Mouse (Mus musculus): ENCODE results near the gene Lrp1. TPM values are rescaled to one million over a fixed set of nuclear protein-coding genes. Genes with fewer than 3 reads are reported as not detected.
"Not testable (repeated sequence)": the region's sequence is repeated elsewhere in the genome, so short reads cannot be mapped to it uniquely, and the experiment has no call there.

The Lrp1 gene
- polyA plus RNA-seq, 1 experiment from 2014 or later = 95.6 TPM

DNA sequence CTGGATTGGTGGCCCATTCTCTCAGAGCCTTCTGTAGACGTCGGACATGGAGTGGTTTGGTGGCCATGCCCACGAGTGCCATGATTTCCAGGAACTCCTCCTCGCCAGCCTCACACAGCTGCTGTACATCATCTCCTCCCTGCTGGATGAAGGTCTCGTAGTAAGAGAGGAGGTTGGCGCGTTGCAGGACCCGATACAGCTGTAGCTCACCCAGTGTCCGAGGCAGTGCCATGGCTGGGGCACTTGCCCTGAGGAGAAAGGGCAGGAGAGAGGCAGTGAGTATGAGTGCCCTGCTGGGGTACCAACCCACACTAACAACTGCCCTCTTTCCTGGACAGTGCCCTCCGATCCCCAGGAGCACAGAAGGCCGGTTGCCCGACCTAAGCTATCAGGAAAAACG lies 43.9 kb upstream of the Lrp1 start:
- H3K4me3 ChIP-seq (replicated peaks; ENCODE audit: low read length) = peak overlapping the region; percentile 58
- H3K27ac ChIP-seq (ENCODE audit: low read length) = peak overlapping the region; percentile 98; the same call in 1 of the 2 replicates
- H3K9me3 ChIP-seq (replicated peaks; ENCODE audit: control insufficient read depth, low read length) = no peaks in the 10 kb centered on the region
- ATAC-seq (ENCODE audit: insufficient read depth, low FRiP score) = no peak
- 53% methylated on average over 13 of the region's 13 CpGs for WGBS
- no peaks in the 10 kb centered on the region for H3K27me3 ChIP-seq (ENCODE audit: control insufficient read depth, insufficient read depth, low read length)
- peaks cover 52% of the 10 kb centered on the region for H3K4me1 ChIP-seq (ENCODE audit: control insufficient read depth, insufficient read depth, low read length)
- peak overlapping the region; percentile 83 for H3K9ac ChIP-seq (ENCODE audit: low read length)
- peak overlapping the region; percentile 64 for H3K4me2 ChIP-seq (ENCODE audit: low read depth, low read length)
- H3K36me3 ChIP-seq (ENCODE audit: control insufficient read depth, insufficient read depth, low read length) = no peaks in the 10 kb centered on the region

GRCm38 (mm10) chr10:127664166-127664565 lies 43.2 kb upstream of the Lrp1 start:
- H3K9me3 ChIP-seq (replicated peaks; ENCODE audit: control insufficient read depth, low read length) = no peaks in the 10 kb centered on the region

GRCm38 (mm10) chr10:127663590-127663989 lies 42.6 kb upstream of the Lrp1 start:
- ATAC-seq (ENCODE audit: insufficient read depth, low FRiP score) = no peak
- Histone ChIP-seq H3K9me3 (replicated peaks; ENCODE audit: control insufficient read depth, low read length) (no peaks in the 10 kb centered on the region), H3K9ac (ENCODE audit: low read length) (peak overlapping the region; percentile 83), H3K4me1 (ENCODE audit: control insufficient read depth, insufficient read depth, low read length) (peaks cover 52% of the 10 kb centered on the region), H3K4me2 (ENCODE audit: low read depth, low read length) (peak overlapping the region; percentile 64), H3K36me3 (ENCODE audit: control insufficient read depth, insufficient read depth, low read length) (no peaks in the 10 kb centered on the region), H3K4me3 (replicated peaks; ENCODE audit: low read length) (no peak overlapping the region), H3K27me3 (ENCODE audit: control insufficient read depth, insufficient read depth, low read length) (no peaks in the 10 kb centered on the region), H3K27ac (ENCODE audit: low read length) (no peak overlapping the region; the same call in 1 of the 2 replicates)
- WGBS = 34% methylated on average over 5 of the region's 5 CpGs

More at GRCm38 (mm10) chr10:127664166-127664565, 43.2 kb upstream of the Lrp1 start:
- no peaks in the 10 kb centered on the region for H3K36me3 ChIP-seq (ENCODE audit: control insufficient read depth, insufficient read depth, low read length)
- H3K27me3 ChIP-seq (ENCODE audit: control insufficient read depth, insufficient read depth, low read length) = no peaks in the 10 kb centered on the region
- peak overlapping the region; percentile 64 for H3K4me2 ChIP-seq (ENCODE audit: low read depth, low read length)
- no peak for ATAC-seq (ENCODE audit: insufficient read depth, low FRiP score)
- H3K4me3 ChIP-seq (replicated peaks; ENCODE audit: low read length) = no peak overlapping the region; the same call in 1 of the 2 replicates
- WGBS = 50% methylated on average over 16 of the region's 16 CpGs
- H3K27ac ChIP-seq (ENCODE audit: low read length) = no peak overlapping the region; the same call in 1 of the 2 replicates
- peak overlapping the region; percentile 83; the same call in 1 of the 2 replicates for H3K9ac ChIP-seq (ENCODE audit: low read length)
- H3K4me1 ChIP-seq (ENCODE audit: control insufficient read depth, insufficient read depth, low read length) = peaks cover 51% of the 10 kb centered on the region

DNA sequence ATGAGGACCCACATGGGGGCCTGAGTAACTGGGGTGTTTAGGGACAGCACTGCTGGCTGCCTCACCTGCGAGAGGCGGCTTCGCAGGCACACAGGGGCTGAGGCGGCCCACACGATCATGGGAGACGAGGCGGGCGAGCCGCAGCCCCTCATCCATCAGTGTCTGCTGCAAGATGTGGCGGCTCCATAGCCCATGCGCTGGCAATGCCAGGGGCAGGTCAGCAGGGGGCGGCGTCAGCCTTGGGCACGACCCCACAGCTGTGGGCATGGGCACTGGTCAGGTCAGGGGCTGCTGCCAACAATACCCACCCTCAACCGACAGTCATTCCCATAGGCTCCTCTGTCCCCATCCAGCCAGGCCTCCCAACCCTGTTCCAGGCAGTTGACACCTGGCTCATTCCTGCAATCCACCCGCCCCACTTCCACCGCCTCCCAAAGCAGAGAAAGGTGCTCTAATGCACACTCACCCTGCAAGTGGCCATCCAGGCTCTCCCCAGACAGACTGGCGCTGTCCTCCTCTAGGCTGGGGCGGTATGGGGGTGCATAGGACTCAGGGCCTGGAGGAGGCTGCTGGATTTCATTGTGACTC lies 41.8 kb upstream of the Lrp1 start:
- H3K27ac ChIP-seq (ENCODE audit: low read length) = peak overlapping the region; percentile 88
- peak overlapping the region; percentile 33 for H3K4me3 ChIP-seq (replicated peaks; ENCODE audit: low read length)
- no peaks in the 10 kb centered on the region for H3K9me3 ChIP-seq (replicated peaks; ENCODE audit: control insufficient read depth, low read length)
- 28% methylated on average over 19 of the region's 19 CpGs for WGBS
- H3K27me3 ChIP-seq (ENCODE audit: control insufficient read depth, insufficient read depth, low read length) = no peaks in the 10 kb centered on the region
- ATAC-seq (ENCODE audit: insufficient read depth, low FRiP score) = no peak
- no peaks in the 10 kb centered on the region for H3K36me3 ChIP-seq (ENCODE audit: control insufficient read depth, insufficient read depth, low read length)
- peaks cover 52% of the 10 kb centered on the region for H3K4me1 ChIP-seq (ENCODE audit: control insufficient read depth, insufficient read depth, low read length)
- H3K9ac ChIP-seq (ENCODE audit: low read length) = peak overlapping the region; percentile 71
- H3K4me2 ChIP-seq (ENCODE audit: low read depth, low read length) = peak overlapping the region; percentile 64

DNA sequence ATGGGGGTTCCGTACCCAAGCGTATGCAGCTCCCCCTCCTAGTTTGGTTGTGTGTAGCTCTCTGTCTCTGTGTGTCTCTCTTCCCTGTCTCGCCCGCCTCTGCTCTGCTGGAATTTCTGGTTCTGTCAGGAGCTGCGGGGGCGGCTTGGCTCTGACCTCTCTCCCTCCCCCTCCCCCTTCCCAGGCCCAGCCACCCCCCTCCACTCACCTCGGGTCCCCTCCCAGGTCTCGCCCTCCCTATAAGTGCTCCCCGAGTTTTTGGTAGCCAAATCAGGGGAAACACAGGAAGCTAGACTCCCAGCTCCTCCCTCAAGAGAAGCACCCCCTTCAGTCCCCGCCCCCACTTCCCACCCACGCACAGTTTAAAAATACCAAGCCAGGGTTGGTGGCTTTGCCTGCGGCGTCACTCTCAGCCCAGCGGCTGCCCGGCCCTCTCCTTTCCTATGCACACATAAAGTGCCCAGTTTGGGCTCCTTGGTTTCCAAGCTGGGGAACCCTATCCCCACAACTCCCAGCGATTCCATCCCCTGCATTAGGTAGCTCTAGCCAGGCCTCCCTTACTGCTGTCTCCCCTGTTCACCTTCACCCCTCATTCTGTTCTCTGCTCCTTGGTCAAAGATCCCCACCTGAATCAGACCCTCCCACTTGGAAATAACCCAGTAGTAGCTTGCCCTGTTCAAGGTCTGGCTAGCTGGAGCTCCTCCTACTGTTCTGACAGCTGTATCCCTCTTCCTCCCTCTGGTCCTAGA lies 41.1 kb upstream of the Lrp1 start:
- H3K9ac ChIP-seq (ENCODE audit: low read length) = peak overlapping the region; percentile 71
- peak; percentile 48 for ATAC-seq (ENCODE audit: insufficient read depth, low FRiP score)
- H3K4me2 ChIP-seq (ENCODE audit: low read depth, low read length) = peak overlapping the region; percentile 64
- peak overlapping the region; percentile 88 for H3K27ac ChIP-seq (ENCODE audit: low read length)
- no peaks in the 10 kb centered on the region for H3K9me3 ChIP-seq (replicated peaks; ENCODE audit: control insufficient read depth, low read length)
- peaks cover 52% of the 10 kb centered on the region for H3K4me1 ChIP-seq (ENCODE audit: control insufficient read depth, insufficient read depth, low read length)
- 5% methylated on average over 16 of the region's 16 CpGs for WGBS
- H3K27me3 ChIP-seq (ENCODE audit: control insufficient read depth, insufficient read depth, low read length) = no peaks in the 10 kb centered on the region
- H3K36me3 ChIP-seq (ENCODE audit: control insufficient read depth, insufficient read depth, low read length) = no peaks in the 10 kb centered on the region
- H3K4me3 ChIP-seq (replicated peaks; ENCODE audit: low read length) = peak overlapping the region; percentile 33

DNA sequence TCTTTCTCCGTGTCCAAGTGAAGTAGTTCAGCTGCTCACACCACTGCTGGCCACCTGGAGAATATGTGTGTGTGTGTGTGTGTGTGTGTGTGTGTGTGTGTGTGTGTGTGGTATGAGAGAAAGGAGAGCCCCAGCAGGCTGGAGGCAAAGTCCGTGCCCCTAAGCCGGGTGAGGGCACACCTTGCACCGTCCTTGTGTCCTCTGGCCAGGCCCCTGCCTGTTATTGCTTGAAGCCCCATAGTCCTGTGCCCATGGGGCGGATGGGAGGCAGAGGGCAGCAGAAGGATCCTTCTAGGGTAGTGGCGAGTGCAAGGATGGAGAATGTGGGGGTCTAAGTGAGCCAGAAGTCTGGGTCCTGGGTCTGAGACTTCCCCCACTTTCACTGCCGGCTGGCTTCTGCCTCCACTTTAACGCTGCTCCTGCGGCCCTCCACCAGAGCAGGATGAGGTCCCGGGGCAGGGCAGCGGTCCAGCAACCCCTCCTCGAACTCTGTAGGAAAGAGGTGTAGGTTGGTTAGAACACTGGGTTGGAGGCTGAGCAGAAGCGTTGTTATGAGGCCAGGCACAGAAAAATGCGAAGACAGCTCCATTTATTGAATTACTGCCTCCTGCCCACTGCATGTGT lies 40.5 kb upstream of the Lrp1 start:
- WGBS = 19% methylated on average over 14 of the region's 14 CpGs
- Histone ChIP-seq H3K4me2 (ENCODE audit: low read depth, low read length) (peak overlapping the region; percentile 64), H3K4me1 (ENCODE audit: control insufficient read depth, insufficient read depth, low read length) (peaks cover 52% of the 10 kb centered on the region), H3K9me3 (replicated peaks; ENCODE audit: control insufficient read depth, low read length) (no peaks in the 10 kb centered on the region), H3K9ac (ENCODE audit: low read length) (peak overlapping the region; percentile 71), H3K27ac (ENCODE audit: low read length) (peak overlapping the region; percentile 88), H3K4me3 (replicated peaks; ENCODE audit: low read length) (peak overlapping the region; percentile 33), H3K36me3 (ENCODE audit: control insufficient read depth, insufficient read depth, low read length) (no peaks in the 10 kb centered on the region), H3K27me3 (ENCODE audit: control insufficient read depth, insufficient read depth, low read length) (no peaks in the 10 kb centered on the region)
- ATAC-seq (ENCODE audit: insufficient read depth, low FRiP score) = no peak

- no peaks in the 10 kb centered on the region for H3K9me3 ChIP-seq (replicated peaks; ENCODE audit: control insufficient read depth, low read length)
- peaks cover 41% of the 10 kb centered on the region for H3K4me1 ChIP-seq (ENCODE audit: control insufficient read depth, insufficient read depth, low read length)
- 60% methylated on average over 1 of the region's 1 CpGs for WGBS
- no peak overlapping the region for H3K9ac ChIP-seq (ENCODE audit: low read length)
- no peaks in the 10 kb centered on the region for H3K27me3 ChIP-seq (ENCODE audit: control insufficient read depth, insufficient read depth, low read length)
- H3K4me2 ChIP-seq (ENCODE audit: low read depth, low read length) = no peak overlapping the region
- H3K27ac ChIP-seq (ENCODE audit: low read length) = no peak overlapping the region
- ATAC-seq (ENCODE audit: insufficient read depth, low FRiP score) = no peak
- H3K36me3 ChIP-seq (ENCODE audit: control insufficient read depth, insufficient read depth, low read length) = peaks cover 13% of the 10 kb centered on the region; the same call in 1 of the 2 replicates
- H3K4me3 ChIP-seq (replicated peaks; ENCODE audit: low read length) = no peak overlapping the region
These were observed 38.6 kb upstream of the Lrp1 start for GRCm38 (mm10) chr10:127659551-127659950.

GRCm38 (mm10) chr10:127658076-127658475 lies 37.1 kb upstream of the Lrp1 start:
- peak overlapping the region; percentile 2; the same call in 1 of the 2 replicates for H3K9ac ChIP-seq (ENCODE audit: low read length)
- H3K9me3 ChIP-seq (replicated peaks; ENCODE audit: control insufficient read depth, low read length) = no peaks in the 10 kb centered on the region
- peaks cover 27% of the 10 kb centered on the region for H3K4me1 ChIP-seq (ENCODE audit: control insufficient read depth, insufficient read depth, low read length)
- H3K36me3 ChIP-seq (ENCODE audit: control insufficient read depth, insufficient read depth, low read length) = peaks cover 13% of the 10 kb centered on the region; the same call in 1 of the 2 replicates
- no peak overlapping the region for H3K27ac ChIP-seq (ENCODE audit: low read length)
- 17% methylated on average over 6 of the region's 6 CpGs for whole genome bisulfite sequencing
- no peak; the same call in 1 of the 2 replicates for ATAC-seq (ENCODE audit: insufficient read depth, low FRiP score)
- no peak overlapping the region for H3K4me2 ChIP-seq (ENCODE audit: low read depth, low read length)
- no peaks in the 10 kb centered on the region for H3K27me3 ChIP-seq (ENCODE audit: control insufficient read depth, insufficient read depth, low read length)
- H3K4me3 ChIP-seq (replicated peaks; ENCODE audit: low read length) = no peak overlapping the region

- not testable (repeated sequence) for H3K27me3 ChIP-seq (ENCODE audit: control insufficient read depth, insufficient read depth, low read length); H3K4me3 ChIP-seq (replicated peaks; ENCODE audit: low read length); H3K4me2 ChIP-seq (ENCODE audit: low read depth, low read length); H3K9ac ChIP-seq (ENCODE audit: low read length); H3K9me3 ChIP-seq (replicated peaks; ENCODE audit: control insufficient read depth, low read length); H3K27ac ChIP-seq (ENCODE audit: low read length); ATAC-seq (ENCODE audit: insufficient read depth, low FRiP score)
- Histone ChIP-seq H3K36me3 (ENCODE audit: control insufficient read depth, insufficient read depth, low read length) (peaks cover 13% of the 10 kb centered on the region; the same call in 1 of the 2 replicates), H3K4me1 (ENCODE audit: control insufficient read depth, insufficient read depth, low read length) (peaks cover 22% of the 10 kb centered on the region)
- 56% methylated on average over 6 of the region's 6 CpGs for WGBS
These were observed 36.7 kb upstream of the Lrp1 start for GRCm38 (mm10) chr10:127657617-127658016.
